Mouse (Mus musculus): ENCODE data around the gene Tdrd12.

DNA sequence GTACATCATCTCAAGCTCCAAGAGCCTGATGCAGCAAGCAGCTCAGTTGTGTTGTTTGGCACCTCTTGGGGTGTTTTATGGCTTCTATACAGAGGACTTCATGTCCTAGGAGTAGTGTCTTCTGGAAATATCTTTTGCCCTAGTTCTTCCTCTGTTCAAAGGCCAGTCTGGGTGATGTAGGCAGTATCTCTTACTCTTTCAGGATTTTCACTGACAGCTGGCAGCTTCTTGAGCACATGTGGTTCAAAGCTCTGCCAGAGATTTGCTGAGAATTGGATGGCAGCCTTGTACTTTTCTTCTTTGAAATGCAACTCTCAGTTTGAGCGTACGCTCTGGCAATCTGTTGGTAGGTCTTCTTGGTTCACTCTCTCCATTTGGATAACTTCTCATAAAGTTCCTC lies 40.0 kb downstream of the Tdrd12 start:
- TF ChIP-seq CTCF (IDR thresholded peaks at IDR 0.05; ENCODE audit: low read depth, low read length): no peak
- no peak for TF ChIP-seq GATA1 (IDR thresholded peaks at IDR 0.05; ENCODE audit: borderline replicate concordance, low read length)
